Mouse (Mus musculus) lung, postnatal 0 days (tissue): ENCODE data around the gene Gm26938.

Source experiments
- CTCF ChIP-seq: IDR thresholded peaks from 2 replicates; pipeline ENCODE4 v1.5.1; 2016; ENCODE audit warnings: antibody characterized with exemption, mild to moderate bottlenecking
- EP300 ChIP-seq: IDR thresholded peaks from 2 replicates; pipeline ENCODE4 v1.6.1; 2016; ENCODE audit warnings: antibody characterized with exemption, mild to moderate bottlenecking, control low read depth

GRCm38 (mm10) chr5:139870886-139871285 lies 44.7 kb upstream of the Gm26938 start:
- TF ChIP-seq CTCF (no peak), EP300 (0 out of 2 replicates have a peak, but pooled peaks have one; percentile 49)
